Mouse (Mus musculus) limb, embryonic 14.5 days (tissue): ENCODE results near the gene Mak. TPM values are rescaled to one million over a fixed set of nuclear protein-coding genes. Genes with fewer than 3 reads are reported as not detected.

Source experiments
- ATAC-seq: fragments of 200-750 bp; cut with Nextera tagmentation; 2 replicates; pipeline ENCODE4 v1.8.0; 2017; ENCODE audit warnings: low read depth, moderate number of reproducible peaks, moderate TSS enrichment; ENCODE audit not compliant: low FRiP score
- DNase-seq: peaks from one replicate; pipeline ENCODE4 v3.0.0-alpha.2; 2015; ENCODE audit warnings: low spot score
- H3K27ac ChIP-seq: fragments of 300-500 bp; sonication (generic); replicated peaks from 2 replicates; pipeline ENCODE4 v1.5.1; 2014; ENCODE audit warnings: low read depth, mild to moderate bottlenecking, low read length, moderate library complexity, mixed read lengths
- H3K27me3 ChIP-seq: fragments of 300-500 bp; sonication (generic); 2 replicates; pipeline ENCODE4 v1.6.1; 2014; ENCODE audit warnings: low read length, mixed read lengths; ENCODE audit not compliant: control insufficient read depth, insufficient read depth
- H3K36me3 ChIP-seq: fragments of 300-500 bp; sonication (generic); 2 replicates; pipeline ENCODE4 v1.6.1; 2014; ENCODE audit warnings: mild to moderate bottlenecking, low read length, moderate library complexity, mixed read lengths; ENCODE audit not compliant: control insufficient read depth, insufficient read depth
- H3K4me1 ChIP-seq: fragments of 300-500 bp; sonication (generic); 2 replicates; pipeline ENCODE4 v1.6.1; 2014; ENCODE audit warnings: antibody characterized with exemption, low read length, mixed read lengths; ENCODE audit not compliant: control insufficient read depth, insufficient read depth
- H3K4me2 ChIP-seq: fragments of 300-500 bp; sonication (generic); replicated peaks from 2 replicates; pipeline ENCODE4 v1.6.1; 2014; ENCODE audit warnings: low read depth, mild to moderate bottlenecking, low read length, moderate library complexity; ENCODE audit not compliant: severe bottlenecking
- H3K4me3 ChIP-seq: fragments of 300-500 bp; sonication (generic); replicated peaks from 2 replicates; pipeline ENCODE4 v1.5.1; 2014; ENCODE audit warnings: low read length
- H3K9ac ChIP-seq: fragments of 300-500 bp; sonication (generic); 2 replicates; pipeline ENCODE4 v1.6.1; 2014; ENCODE audit warnings: mild to moderate bottlenecking, low read depth, low read length, moderate library complexity; ENCODE audit not compliant: severe bottlenecking
- H3K9me3 ChIP-seq: fragments of 300-500 bp; sonication (generic); 2 replicates; pipeline ENCODE4 v1.6.1; 2016; ENCODE audit warnings: low read length; ENCODE audit not compliant: control insufficient read depth
- POLR2A ChIP-seq: fragments of 200-500 bp; IDR thresholded peaks from 2 replicates; pipeline ENCODE4 v1.8.0; 2012; ENCODE audit warnings: inconsistent platforms, mild to moderate bottlenecking, moderate library complexity, borderline replicate concordance; ENCODE audit not compliant: insufficient read depth, insufficient read length; ENCODE audit errors: extremely low read depth
- WGBS: fragments of 180-500 bp; shearing (Covaris S2); extraction: QIAGEN DNeasy Blood & Tissue Kit; methylation state at CpG from one replicate; pipeline ENCODE4 v1.1.7; 2014; 5-methylcytosine and 5-hydroxymethylcytosine counted together
- polyA plus RNA-seq, 2 experiments: library from polyadenylated mRNA; depleted of rRNA in 1 of 2; stranded (reverse) in 1 of 2; unstranded in 1 of 2; fragments of >200 nt; fragmentation: Nextera tagmentation in 1 of 2; extraction: Ambion mirVana in 1 of 2; gene quantifications; 2 replicates each; pipeline versions ENCODE4 v1.2.1 to v1.2.3; 2012 to 2014

Gene Mak
- polyA plus RNA-seq, 2 experiments, result 0.23 to 0.64 TPM

- Histone ChIP-seq H3K27ac (no peak overlapping the region), H3K9me3 (no peaks in the 10 kb centered on the region), H3K36me3 (no peaks in the 10 kb centered on the region), H3K4me3 (no peak overlapping the region), H3K27me3 (no peaks in the 10 kb centered on the region), H3K9ac (no peak overlapping the region), H3K4me1 (no peaks in the 10 kb centered on the region), H3K4me2 (no peak overlapping the region)
- 52% methylated on average over 2 of the region's 2 CpGs for WGBS
- no peak for ATAC-seq
- TF ChIP-seq POLR2A, result no peak
- no peak for DNase-seq
Measured at GRCm38 (mm10) chr13:40979321-40979720, 100.2 kb downstream of the Mak start.

- no peak for ATAC-seq
- TF ChIP-seq POLR2A, result no peak
- Histone ChIP-seq H3K36me3 (no peaks in the 10 kb centered on the region), H3K4me1 (no peaks in the 10 kb centered on the region), H3K9ac (no peak overlapping the region), H3K27me3 (no peaks in the 10 kb centered on the region), H3K9me3 (no peaks in the 10 kb centered on the region), H3K4me3 (no peak overlapping the region), H3K4me2 (no peak overlapping the region), H3K27ac (no peak overlapping the region)
- WGBS, result 81% methylated on average over 4 of the region's 4 CpGs
- DNase-seq, result no peak
Measured at GRCm38 (mm10) chr13:40978652-40979051, 100.9 kb downstream of the Mak start.

- Histone ChIP-seq H3K36me3 (no peaks in the 10 kb centered on the region), H3K27me3 (no peaks in the 10 kb centered on the region), H3K4me1 (no peaks in the 10 kb centered on the region), H3K9me3 (no peaks in the 10 kb centered on the region), H3K4me3 (no peak overlapping the region), H3K9ac (no peak overlapping the region), H3K27ac (no peak overlapping the region), H3K4me2 (no peak overlapping the region)
- no peak for DNase-seq
- 14% methylated on average over 7 of the region's 7 CpGs for WGBS
- no peak for TF ChIP-seq POLR2A
- ATAC-seq, result no peak
Measured at GRCm38 (mm10) chr13:40977609-40978008, 101.9 kb downstream of the Mak start.

Other genes starting within 250 kb of the Mak start
- gene Gcnt2, start 220.0 kb downstream of the Mak start, polyA plus RNA-seq (2012; rRNA removed), result 1.6 and 1.7 TPM in 2 replicates
- gene Gcnt2, start 220.0 kb downstream of the Mak start, polyA plus RNA-seq (2014; fragmentation: Nextera tagmentation; extraction: Ambion mirVana), result 2.5 TPM in 2 replicates
- gene Pak1ip1, start 78.7 kb downstream of the Mak start, polyA plus RNA-seq (2012; rRNA removed), result 44.6 and 54.0 TPM in 2 replicates
- 55.7 and 60.7 TPM in 2 replicates for gene Pak1ip1, start 78.7 kb downstream of the Mak start, polyA plus RNA-seq (2014; fragmentation: Nextera tagmentation; extraction: Ambion mirVana)
- gene Tmem14c, start 63.4 kb downstream of the Mak start, polyA plus RNA-seq (2012; rRNA removed), result 110 and 122 TPM in 2 replicates
- 220 and 229 TPM in 2 replicates for gene Tmem14c, start 63.4 kb downstream of the Mak start, polyA plus RNA-seq (2014; fragmentation: Nextera tagmentation; extraction: Ambion mirVana)
- gene Gcm2, start 31.3 kb upstream of the Mak start, polyA plus RNA-seq (2012; rRNA removed), result 0.14 TPM in 1 of 2 replicates, not detected in the other
- gene Gcm2, start 31.3 kb upstream of the Mak start, polyA plus RNA-seq (2014; fragmentation: Nextera tagmentation; extraction: Ambion mirVana), result not detected in 2 replicates
- gene Sycp2l, start 34.6 kb upstream of the Mak start, polyA plus RNA-seq (2012; rRNA removed), result not detected in 2 replicates
- not detected in 2 replicates for gene Sycp2l, start 34.6 kb upstream of the Mak start, polyA plus RNA-seq (2014; fragmentation: Nextera tagmentation; extraction: Ambion mirVana)
- gene Elovl2, start 140.7 kb upstream of the Mak start, polyA plus RNA-seq (2012; rRNA removed), result 2.3 and 2.7 TPM in 2 replicates
- gene Elovl2, start 140.7 kb upstream of the Mak start, polyA plus RNA-seq (2014; fragmentation: Nextera tagmentation; extraction: Ambion mirVana), result 2.5 and 3.7 TPM in 2 replicates
- gene Smim13, start 170.1 kb upstream of the Mak start, polyA plus RNA-seq (2012; rRNA removed), result 12.3 and 13.4 TPM in 2 replicates
- gene Smim13, start 170.1 kb upstream of the Mak start, polyA plus RNA-seq (2014; fragmentation: Nextera tagmentation; extraction: Ambion mirVana), result 15.8 and 17.3 TPM in 2 replicates
- gene Gm17364, start 194.3 kb upstream of the Mak start, polyA plus RNA-seq (2012; rRNA removed), result not detected in 2 replicates
- not detected in 2 replicates for gene Gm17364, start 194.3 kb upstream of the Mak start, polyA plus RNA-seq (2014; fragmentation: Nextera tagmentation; extraction: Ambion mirVana)